Mouse (Mus musculus) erythroblast, embryonic 14.5 days (primary cell): Measurements from ENCODE around the gene Gm19935. TPM values are rescaled to one million over a fixed set of nuclear protein-coding genes. Genes with fewer than 3 reads are reported as not detected.

Experiments
- H3K27me3 ChIP-seq: 2 replicates; pipeline ENCODE4 v1.6.1; 2012; ENCODE audit warnings: inconsistent platforms; ENCODE audit not compliant: control insufficient read depth
- H3K36me3 ChIP-seq: 2 replicates; pipeline ENCODE4 v1.6.1; 2012; ENCODE audit warnings: mild to moderate bottlenecking, inconsistent platforms; ENCODE audit not compliant: control insufficient read depth
- H3K4me1 ChIP-seq: 2 replicates; pipeline ENCODE4 v1.6.1; 2012; ENCODE audit warnings: inconsistent platforms; ENCODE audit not compliant: control insufficient read depth
- H3K4me3 ChIP-seq: replicated peaks from 2 replicates; pipeline ENCODE3; 2012; ENCODE audit warnings: moderate library complexity, mild to moderate bottlenecking, inconsistent platforms
- H3K9me3 ChIP-seq: 2 replicates; pipeline ENCODE4 v1.6.1; 2012; ENCODE audit warnings: low read length, inconsistent platforms, mixed read lengths; ENCODE audit not compliant: control insufficient read depth
- GATA1 ChIP-seq: IDR thresholded peaks from 2 replicates; pipeline ENCODE4 v1.6.1; 2012; ENCODE audit warnings: low read length, inconsistent platforms, mixed read lengths
- TAL1 ChIP-seq: IDR thresholded peaks from 3 replicates; pipeline ENCODE4 v1.6.1; 2012; ENCODE audit warnings: low read length, inconsistent platforms, mixed read lengths
- polyA plus RNA-seq: library from polyadenylated mRNA; stranded (reverse); fragments of >175 nt; gene quantifications from 2 replicates; pipeline ENCODE4 v1.2.3, GENCODE M21; 2012

The Gm19935 gene
- not detected in 2 replicates for polyA plus RNA-seq

GRCm38 (mm10) chr8:90817293-90817692 is at the start of gene Gm19935:
TSS of gene Gm19935 (minus strand) at chr8:90817393.
- H3K9me3 ChIP-seq: no peaks in the 10 kb centered on the region
- H3K27me3 ChIP-seq: no peaks in the 10 kb centered on the region
- H3K36me3 ChIP-seq: no peaks in the 10 kb centered on the region
- TF ChIP-seq TAL1 (no peak), GATA1 (no peak)
- no peak within 1 kb of the TSS for H3K4me3 ChIP-seq
- H3K4me1 ChIP-seq: no peaks in the 10 kb centered on the region

GRCm38 (mm10) chr8:90862038-90862437 is 44.8 kb upstream of the Gm19935 start:
- Histone ChIP-seq H3K4me3 (no peak overlapping the region), H3K4me1 (no peaks in the 10 kb centered on the region), H3K27me3 (no peaks in the 10 kb centered on the region), H3K36me3 (no peaks in the 10 kb centered on the region), H3K9me3 (no peaks in the 10 kb centered on the region)
- TF ChIP-seq TAL1 (no peak), GATA1 (no peak)

- TF ChIP-seq GATA1 (no peak), TAL1 (no peak)
- Histone ChIP-seq H3K27me3 (no peaks in the 10 kb centered on the region), H3K4me1 (no peaks in the 10 kb centered on the region)
Measured at GRCm38 (mm10) chr8:90861266-90861944, 44.2 kb upstream of the Gm19935 start.

GRCm38 (mm10) chr8:90858071-90858470 is 40.9 kb upstream of the Gm19935 start:
- no peaks in the 10 kb centered on the region for H3K27me3 ChIP-seq
- H3K36me3 ChIP-seq: no peaks in the 10 kb centered on the region
- TF ChIP-seq GATA1 (no peak), TAL1 (no peak)
- H3K4me1 ChIP-seq: peaks cover 5% of the 10 kb centered on the region
- H3K9me3 ChIP-seq: no peaks in the 10 kb centered on the region
- no peak overlapping the region for H3K4me3 ChIP-seq

More at GRCm38 (mm10) chr8:90861266-90861944, 44.2 kb upstream of the Gm19935 start:
- no peaks in the 10 kb centered on the region for H3K36me3 ChIP-seq
- no peak overlapping the region for H3K4me3 ChIP-seq
- no peaks in the 10 kb centered on the region for H3K9me3 ChIP-seq

GRCm38 (mm10) chr8:90856952-90857351 is 39.8 kb upstream of the Gm19935 start:
- Histone ChIP-seq H3K27me3 (no peaks in the 10 kb centered on the region), H3K4me1 (peaks cover 5% of the 10 kb centered on the region), H3K9me3 (no peaks in the 10 kb centered on the region), H3K36me3 (no peaks in the 10 kb centered on the region), H3K4me3 (no peak overlapping the region)
- no peak for TF ChIP-seq GATA1

- no peaks in the 10 kb centered on the region for H3K27me3 ChIP-seq
- no peaks in the 10 kb centered on the region for H3K9me3 ChIP-seq
- H3K36me3 ChIP-seq: no peaks in the 10 kb centered on the region
- TF ChIP-seq TAL1: no peak
- no peak for TF ChIP-seq GATA1
- peaks cover 5% of the 10 kb centered on the region for H3K4me1 ChIP-seq
- no peak overlapping the region for H3K4me3 ChIP-seq
Measured at GRCm38 (mm10) chr8:90856171-90856570, 39.0 kb upstream of the Gm19935 start.

GRCm38 (mm10) chr8:90854671-90855161 is 37.5 kb upstream of the Gm19935 start:
- no peaks in the 10 kb centered on the region for H3K27me3 ChIP-seq
- peaks cover 5% of the 10 kb centered on the region for H3K4me1 ChIP-seq
- no peak overlapping the region for H3K4me3 ChIP-seq
- no peaks in the 10 kb centered on the region for H3K36me3 ChIP-seq
- TF ChIP-seq GATA1 (no peak), TAL1 (no peak)
- H3K9me3 ChIP-seq: no peaks in the 10 kb centered on the region

GRCm38 (mm10) chr8:90853971-90854670 is 36.9 kb upstream of the Gm19935 start:
- no peaks in the 10 kb centered on the region for H3K9me3 ChIP-seq
- H3K27me3 ChIP-seq: no peaks in the 10 kb centered on the region
- H3K4me3 ChIP-seq: no peak overlapping the region
- no peaks in the 10 kb centered on the region for H3K36me3 ChIP-seq
- H3K4me1 ChIP-seq: peaks cover 5% of the 10 kb centered on the region
- TF ChIP-seq TAL1 (no peak), GATA1 (no peak)

- Histone ChIP-seq H3K4me1 (peaks cover 5% of the 10 kb centered on the region), H3K9me3 (no peaks in the 10 kb centered on the region), H3K36me3 (no peaks in the 10 kb centered on the region), H3K4me3 (no peak overlapping the region), H3K27me3 (no peaks in the 10 kb centered on the region)
- TF ChIP-seq TAL1 (no peak), GATA1 (no peak)
Measured at GRCm38 (mm10) chr8:90851544-90851943, 34.4 kb upstream of the Gm19935 start.
